Mouse (Mus musculus) G1E (cell line): ENCODE measurements around the gene H2-T24.

Experiments used
- CTCF ChIP-seq: IDR thresholded peaks from 2 replicates; pipeline ENCODE4 v1.5.1; 2012; ENCODE audit warnings: low read depth, low read length, inconsistent platforms, mixed read lengths
- GATA1 ChIP-seq: IDR thresholded peaks from 2 replicates; pipeline ENCODE4 v1.6.1; 2012; ENCODE audit warnings: borderline replicate concordance, low read length, inconsistent platforms, mixed read lengths
- GATA2 ChIP-seq: IDR thresholded peaks from 2 replicates; pipeline ENCODE4 v1.6.1; 2012; ENCODE audit warnings: low read depth, low read length, inconsistent platforms, borderline replicate concordance
- POLR2AphosphoS5 ChIP-seq: IDR thresholded peaks from 2 replicates; pipeline ENCODE4 v1.6.1; 2012; ENCODE audit warnings: low read depth, low read length, inconsistent platforms; ENCODE audit not compliant: insufficient replicate concordance
- TAL1 ChIP-seq: conservative IDR thresholded peaks from 2 replicates; pipeline ENCODE4 v1.6.1; 2012; ENCODE audit warnings: low read depth, low read length, inconsistent platforms, mixed read lengths

DNA sequence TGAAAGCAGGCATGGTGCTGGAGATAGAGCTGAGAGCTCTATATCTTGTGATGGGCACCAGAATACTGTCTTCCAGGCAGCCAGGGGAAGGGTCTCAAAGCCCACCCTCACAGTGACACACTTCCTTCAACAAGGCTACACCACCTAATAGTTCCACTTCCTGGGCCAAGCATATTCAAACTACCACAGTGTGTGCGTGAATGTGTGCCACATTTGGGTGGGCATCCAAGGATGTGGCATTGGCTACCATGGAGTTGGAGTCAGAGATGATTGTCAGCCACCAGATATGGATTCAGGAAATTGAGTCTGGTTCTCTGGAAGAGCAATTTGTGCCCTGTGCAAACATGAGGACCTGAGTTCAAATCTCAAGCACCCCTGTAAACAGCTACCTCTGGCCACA lies 949 bp upstream of the H2-T24 start:
- TF ChIP-seq CTCF, result no peak
- no peak for TF ChIP-seq GATA1
- no peak for TF ChIP-seq TAL1
- no peak for TF ChIP-seq GATA2
- TF ChIP-seq POLR2AphosphoS5, result no peak
